Mouse (Mus musculus) lung, postnatal 10 days (tissue): Measurements from ENCODE around the gene Angptl4.

Source experiments
- DNase-seq: peaks from one replicate; pipeline ENCODE4 v3.0.0; 2021

The Angptl4 gene

GRCm38 (mm10) chr17:33804205-33804604 is 22.6 kb upstream of the Angptl4 start:
- DNase-seq: no peak

- DNase-seq: no peak
Measured at GRCm38 (mm10) chr17:33802221-33802620, 20.6 kb upstream of the Angptl4 start.

- no peak for DNase-seq
Measured at GRCm38 (mm10) chr17:33799277-33799676, 17.6 kb upstream of the Angptl4 start.

DNA sequence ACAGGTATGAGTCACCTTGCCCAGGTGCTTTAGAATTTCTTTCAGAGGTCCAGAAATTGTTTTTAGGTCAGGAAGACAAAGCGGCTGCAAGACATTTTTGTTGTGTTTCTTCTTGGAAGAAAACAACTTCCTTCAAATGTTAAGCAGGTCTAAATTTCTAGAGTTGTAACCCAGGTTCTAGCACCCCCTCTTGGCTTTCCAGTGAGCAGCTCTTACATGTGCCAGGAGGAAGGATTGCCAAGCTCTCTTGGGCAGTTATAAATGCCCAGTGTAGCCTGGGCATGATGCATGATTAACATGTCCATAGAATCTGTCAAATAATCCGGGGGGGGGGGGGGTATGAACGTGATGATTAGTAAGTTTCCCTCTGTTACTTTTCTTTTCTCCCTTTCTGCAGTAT is 16.7 kb upstream of the Angptl4 start:
- peak; percentile 72 for DNase-seq

DNA sequence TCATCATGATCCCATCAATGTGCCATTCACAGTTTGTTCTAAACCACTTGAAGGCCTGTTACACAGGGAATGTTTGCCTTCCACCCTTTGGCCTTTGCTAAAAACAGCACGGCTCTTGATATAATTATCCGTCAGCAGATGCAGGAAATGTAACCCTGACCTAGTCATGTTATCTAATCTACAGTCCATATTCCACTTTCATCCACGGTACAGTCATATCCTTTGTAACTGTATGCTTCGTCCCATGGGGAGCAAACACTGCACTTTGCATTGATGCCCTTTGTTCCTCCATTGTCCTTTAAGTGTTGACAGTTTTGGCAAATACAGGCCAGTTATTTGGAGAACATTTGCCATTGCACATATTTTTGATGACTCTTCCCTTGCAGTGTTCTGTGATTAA is 7.1 kb upstream of the Angptl4 start:
- DNase-seq: no peak

DNA sequence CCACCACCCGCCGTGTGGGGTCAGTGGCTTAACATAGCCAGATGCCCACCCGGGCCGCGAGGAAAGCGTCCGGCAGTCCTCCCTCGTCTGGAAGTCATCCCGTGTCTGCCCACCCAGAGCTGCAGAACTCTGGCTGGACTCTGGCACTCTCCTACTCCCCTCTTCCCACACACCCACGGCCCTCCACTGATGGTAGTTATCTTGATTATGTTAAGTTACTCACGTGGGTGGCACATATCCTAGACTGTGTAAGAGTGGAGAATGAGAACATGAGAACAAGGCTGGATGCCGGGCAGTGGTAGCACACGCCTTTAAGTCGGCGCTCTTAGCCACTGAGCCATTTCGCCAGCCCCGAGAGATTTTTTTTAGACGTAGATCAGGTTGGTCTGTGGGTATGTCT is 4.7 kb upstream of the Angptl4 start:
- no peak for DNase-seq

- DNase-seq: no peak
Measured at GRCm38 (mm10) chr17:33784939-33785338, 3.3 kb upstream of the Angptl4 start.

GRCm38 (mm10) chr17:33783408-33783807 is 1.8 kb upstream of the Angptl4 start:
- peak; percentile 92 for DNase-seq

DNA sequence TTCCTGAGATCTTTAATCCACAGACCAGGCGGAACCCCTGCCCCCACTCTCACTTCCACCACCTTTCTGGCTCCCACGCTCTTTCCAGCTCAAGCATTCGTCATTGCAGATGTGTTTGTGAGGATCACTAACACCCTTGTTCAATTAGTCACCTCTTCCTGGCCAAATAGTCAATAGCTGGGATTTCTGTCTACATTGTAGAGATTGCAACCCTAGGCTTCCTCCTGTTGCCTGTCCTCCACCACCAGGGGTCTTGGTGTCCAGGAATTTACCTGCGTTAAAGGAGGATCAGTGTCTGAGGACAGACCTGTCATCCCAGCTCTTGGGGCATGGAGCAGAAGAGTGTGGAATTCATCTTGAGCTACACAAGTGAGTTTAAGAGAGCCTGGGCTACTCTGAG is 437 bp upstream of the Angptl4 start:
- DNase-seq: no peak

GRCm38 (mm10) chr17:33780431-33780830 is 1.2 kb downstream of the Angptl4 start:
- DNase-seq: peak; percentile 79

GRCm38 (mm10) chr17:33779967-33780295 is 1.7 kb downstream of the Angptl4 start:
- peak; percentile 23 for DNase-seq

GRCm38 (mm10) chr17:33779271-33779966 is 2.2 kb downstream of the Angptl4 start:
- DNase-seq: peak; percentile 97

GRCm38 (mm10) chr17:33775287-33775686 is 6.3 kb downstream of the Angptl4 start:
- DNase-seq: no peak

- DNase-seq: no peak
Measured at GRCm38 (mm10) chr17:33774573-33775155, 7.0 kb downstream of the Angptl4 start.

DNA sequence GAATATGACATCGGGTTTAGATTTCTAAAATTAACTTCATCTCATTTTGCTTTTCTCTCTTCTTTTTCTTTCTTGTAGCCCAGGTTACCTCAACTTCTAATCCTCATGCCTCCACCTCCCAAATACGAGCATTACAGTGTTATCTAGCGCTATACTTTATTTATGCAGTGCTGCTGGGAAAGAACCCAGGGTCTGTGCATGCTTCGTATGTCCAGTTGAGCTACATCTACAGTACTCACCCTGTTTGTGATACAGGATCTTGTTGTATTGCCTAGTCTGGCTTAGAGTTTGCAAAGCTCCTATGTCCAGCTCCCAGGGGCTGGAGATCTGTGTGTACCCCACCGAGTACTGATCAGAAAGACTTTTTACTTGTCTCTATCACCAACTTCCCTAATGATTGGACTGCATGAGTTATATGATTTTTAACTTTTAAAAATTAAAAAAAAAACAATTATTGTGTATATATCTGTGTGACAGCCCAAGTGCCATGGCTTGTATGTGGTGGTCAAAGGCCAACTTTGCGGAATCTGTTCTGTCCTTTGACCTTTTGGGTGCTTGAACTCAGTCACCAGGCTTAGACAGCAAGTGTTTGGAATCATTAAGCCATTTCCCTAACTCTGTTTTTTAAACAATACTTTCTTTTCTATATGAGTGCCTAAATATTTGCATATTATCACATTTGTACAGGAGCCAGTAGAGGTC is 7.6 kb downstream of the Angptl4 start:
- no peak for DNase-seq

DNA sequence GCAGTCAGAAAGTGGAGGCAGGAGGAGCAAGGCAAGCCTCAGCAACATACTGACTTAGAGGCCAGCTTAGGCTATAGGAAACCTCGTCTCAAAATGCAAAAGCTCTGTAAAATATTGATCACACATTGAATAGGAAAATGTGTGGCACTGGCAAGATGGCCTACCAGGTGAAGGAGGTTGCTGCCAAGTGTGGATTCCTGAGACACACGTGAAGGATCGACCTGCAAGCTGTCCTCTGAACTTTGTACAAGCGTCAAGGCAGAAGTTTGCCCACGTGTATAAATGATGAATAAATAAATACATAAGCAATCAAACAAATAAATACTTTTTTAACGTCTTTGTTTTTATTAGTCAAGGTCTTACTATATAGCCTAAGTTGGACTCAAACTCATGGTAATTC is 8.2 kb downstream of the Angptl4 start:
- DNase-seq: no peak

- DNase-seq: no peak
Measured at GRCm38 (mm10) chr17:33771617-33772016, 10.0 kb downstream of the Angptl4 start.

GRCm38 (mm10) chr17:33766389-33766788 is 15.2 kb downstream of the Angptl4 start:
- no peak for DNase-seq

- DNase-seq: peak; percentile 100
Measured at GRCm38 (mm10) chr17:33760255-33761165, 21.1 kb downstream of the Angptl4 start, which contains the start of gene Rab11b. Gene Rab11b (minus strand): TSS chr17:33760530.

DNA sequence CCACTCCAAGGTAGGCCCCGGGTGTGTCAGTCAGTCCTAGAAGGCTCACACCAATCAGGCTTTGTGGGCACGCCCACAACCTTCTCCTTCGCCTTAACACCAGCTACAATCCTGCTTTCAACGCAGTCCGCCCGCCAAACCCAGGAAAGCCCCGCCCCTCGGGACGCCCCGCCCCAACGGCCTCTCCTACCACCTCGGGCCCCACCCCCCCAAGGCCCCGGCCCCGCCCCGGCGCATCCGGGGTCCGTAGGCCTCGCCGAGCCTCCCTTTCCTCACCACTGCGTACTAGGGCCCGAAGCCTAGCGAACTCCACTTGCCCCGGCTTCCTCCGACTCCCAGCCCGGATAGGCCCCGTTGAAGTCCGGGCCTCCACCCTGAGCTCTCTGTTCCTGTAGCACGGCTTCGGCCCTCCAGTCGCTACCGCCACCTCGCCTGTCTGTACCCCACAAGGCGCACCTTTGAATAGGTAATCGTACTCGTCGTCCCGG is 21.8 kb downstream of the Angptl4 start:
- DNase-seq: peak; percentile 98

DNA sequence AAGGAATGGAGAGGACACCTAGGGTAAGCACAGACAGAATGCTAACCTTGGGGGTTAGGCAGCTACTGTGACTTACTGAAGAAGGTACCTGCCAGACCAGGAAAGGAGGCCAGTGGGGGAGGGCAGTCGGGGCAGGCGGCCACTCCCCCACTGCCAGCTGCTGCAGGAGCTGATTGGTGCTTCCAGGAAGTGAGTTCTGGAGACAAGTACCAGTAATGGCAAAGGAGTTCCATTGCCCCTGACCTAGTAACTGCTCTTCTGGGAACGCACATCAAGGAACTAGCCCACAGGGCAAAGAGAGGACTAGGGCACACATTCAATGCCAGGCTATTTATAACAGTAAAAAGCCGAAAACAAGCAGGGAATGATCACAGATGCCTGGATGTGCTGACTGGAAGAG is 24.4 kb downstream of the Angptl4 start:
- peak; percentile 31 for DNase-seq

- peak; percentile 70 for DNase-seq
Measured at GRCm38 (mm10) chr17:33756108-33756790, 25.4 kb downstream of the Angptl4 start.
